Mouse (Mus musculus) liver, embryonic 16.5 days (tissue): ENCODE measurements around the gene Cdc42ep2. TPM values are rescaled to one million over a fixed set of nuclear protein-coding genes. Genes with fewer than 3 reads are reported as not detected.

Experiments
- ATAC-seq: fragments of 200-750 bp; cut with Nextera tagmentation; 2 replicates; pipeline ENCODE4 v1.8.0; 2017; ENCODE audit warnings: low read depth, mild to moderate bottlenecking, moderate number of reproducible peaks, moderate library complexity
- H3K27ac ChIP-seq: fragments of 300-500 bp; sonication (generic); 2 replicates; pipeline ENCODE4 v1.5.1; 2014; ENCODE audit warnings: mild to moderate bottlenecking, low read length
- H3K27me3 ChIP-seq: fragments of 300-500 bp; sonication (generic); 2 replicates; pipeline ENCODE4 v1.6.1; 2014; ENCODE audit warnings: low read depth, low read length, mixed read lengths; ENCODE audit not compliant: control insufficient read depth, insufficient read depth
- H3K36me3 ChIP-seq: fragments of 300-500 bp; sonication (generic); 2 replicates; pipeline ENCODE4 v1.6.1; 2014; ENCODE audit warnings: mild to moderate bottlenecking; ENCODE audit not compliant: control insufficient read depth, insufficient read depth
- H3K4me1 ChIP-seq: fragments of 300-500 bp; sonication (generic); 2 replicates; pipeline ENCODE4 v1.6.1; 2014; ENCODE audit warnings: low read depth, low read length, mixed read lengths; ENCODE audit not compliant: control insufficient read depth
- H3K4me2 ChIP-seq: fragments of 300-500 bp; sonication (generic); 2 replicates; pipeline ENCODE4 v1.6.1; 2014; ENCODE audit warnings: low read depth, low read length, mixed read lengths
- H3K4me3 ChIP-seq: fragments of 300-500 bp; sonication (generic); 2 replicates; pipeline ENCODE4 v1.5.1; 2014; ENCODE audit warnings: low read depth, mild to moderate bottlenecking, low read length
- H3K9ac ChIP-seq: fragments of 300-500 bp; sonication (generic); 2 replicates; pipeline ENCODE4 v1.6.1; 2014; ENCODE audit warnings: low read depth, low read length
- H3K9me3 ChIP-seq: fragments of 300-500 bp; sonication (generic); replicated peaks from 2 replicates; pipeline ENCODE4 v1.6.1; 2016; ENCODE audit warnings: low read length; ENCODE audit not compliant: control insufficient read depth
- WGBS: fragments of 180-500 bp; shearing (Covaris S2); extraction: QIAGEN DNeasy Blood & Tissue Kit; methylation state at CpG from one replicate; pipeline ENCODE4 v1.1.7; 2014; ENCODE audit not compliant: insufficient replicate concordance; 5-methylcytosine and 5-hydroxymethylcytosine counted together
- polyA plus RNA-seq: library from polyadenylated mRNA; unstranded; fragments of >200 nt; fragmentation: Nextera tagmentation; extraction: Ambion mirVana; gene quantifications from 2 replicates; pipeline ENCODE4 v1.2.1, GENCODE M21; 2015

The Cdc42ep2 gene
- polyA plus RNA-seq = 2.9 and 3.6 TPM in 2 replicates

GRCm38 (mm10) chr19:5924713-5925093 lies at the start of gene Cdc42ep2:
TSS of gene Cdc42ep2 (minus strand) at chr19:5924816.
- no peaks in the 10 kb centered on the region for H3K9me3 ChIP-seq
- peak within 1 kb of the TSS; percentile 77 for H3K27ac ChIP-seq
- peaks cover 46% of the 10 kb centered on the region for H3K4me1 ChIP-seq
- WGBS = 0% methylated on average over 18 of the region's 18 CpGs
- peak; percentile 88 for ATAC-seq
- H3K36me3 ChIP-seq = no peaks in the 10 kb centered on the region
- peak within 1 kb of the TSS; percentile 72 for H3K4me3 ChIP-seq
- peak within 1 kb of the TSS; percentile 68 for H3K9ac ChIP-seq
- H3K4me2 ChIP-seq = peak within 1 kb of the TSS; percentile 100
- H3K27me3 ChIP-seq = peaks cover 13% of the 10 kb centered on the region

GRCm38 (mm10) chr19:5967664-5968063 lies 43.0 kb upstream of the Cdc42ep2 start:
- Histone ChIP-seq H3K27ac (peak overlapping the region; percentile 82), H3K4me1 (peaks cover 53% of the 10 kb centered on the region), H3K9me3 (no peaks in the 10 kb centered on the region), H3K9ac (peak overlapping the region; percentile 14; the same call in 1 of the 2 replicates), H3K36me3 (no peaks in the 10 kb centered on the region), H3K4me3 (no peak overlapping the region), H3K27me3 (no peaks in the 10 kb centered on the region), H3K4me2 (peak overlapping the region; percentile 72)
- peak; percentile 84 for ATAC-seq
- WGBS = 20% methylated on average over 10 of the region's 10 CpGs

- Histone ChIP-seq H3K4me1 (peaks cover 58% of the 10 kb centered on the region), H3K36me3 (no peaks in the 10 kb centered on the region), H3K9me3 (no peaks in the 10 kb centered on the region), H3K9ac (peak overlapping the region; percentile 55), H3K27ac (peak overlapping the region; percentile 82), H3K4me3 (peak overlapping the region; percentile 37; the same call in 1 of the 2 replicates), H3K4me2 (peak overlapping the region; percentile 72), H3K27me3 (no peaks in the 10 kb centered on the region)
- 32% methylated on average over 6 of the region's 6 CpGs for WGBS
- peak; percentile 66 for ATAC-seq
These were observed 42.2 kb upstream of the Cdc42ep2 start for GRCm38 (mm10) chr19:5966786-5967185.

GRCm38 (mm10) chr19:5965910-5966309 lies 41.3 kb upstream of the Cdc42ep2 start:
- Histone ChIP-seq H3K9ac (peak overlapping the region; percentile 55; the same call in 1 of the 2 replicates), H3K4me3 (no peak overlapping the region), H3K27me3 (no peaks in the 10 kb centered on the region), H3K9me3 (no peaks in the 10 kb centered on the region), H3K4me1 (peaks cover 63% of the 10 kb centered on the region), H3K36me3 (no peaks in the 10 kb centered on the region), H3K27ac (peak overlapping the region; percentile 82), H3K4me2 (no peak overlapping the region)
- no peak for ATAC-seq
- 69% methylated on average over 2 of the region's 2 CpGs for WGBS

- peak overlapping the region; percentile 82 for H3K27ac ChIP-seq
- no peaks in the 10 kb centered on the region for H3K27me3 ChIP-seq
- H3K9ac ChIP-seq = peak overlapping the region; percentile 14; the same call in 1 of the 2 replicates
- no peaks in the 10 kb centered on the region for H3K9me3 ChIP-seq
- peaks cover 62% of the 10 kb centered on the region for H3K4me1 ChIP-seq
- WGBS = 3% methylated on average over 4 of the region's 4 CpGs
- no peaks in the 10 kb centered on the region for H3K36me3 ChIP-seq
- H3K4me2 ChIP-seq = peak overlapping the region; percentile 85; the same call in 1 of the 2 replicates
- H3K4me3 ChIP-seq = no peak overlapping the region
- peak; percentile 15; the same call in 1 of the 2 replicates for ATAC-seq
These were observed 40.7 kb upstream of the Cdc42ep2 start for GRCm38 (mm10) chr19:5965280-5965679.

- 78% methylated on average over 2 of the region's 2 CpGs for WGBS
- Histone ChIP-seq H3K4me1 (peaks cover 59% of the 10 kb centered on the region), H3K36me3 (no peaks in the 10 kb centered on the region; the same call in 1 of the 2 replicates), H3K27ac (peak overlapping the region; percentile 56), H3K4me3 (peak overlapping the region; percentile 84), H3K9me3 (no peaks in the 10 kb centered on the region), H3K4me2 (peak overlapping the region; percentile 85), H3K9ac (peak overlapping the region; percentile 14; the same call in 1 of the 2 replicates), H3K27me3 (no peaks in the 10 kb centered on the region)
- no peak for ATAC-seq
These were observed 40.2 kb upstream of the Cdc42ep2 start for GRCm38 (mm10) chr19:5964804-5965203.

- H3K4me1 ChIP-seq = peaks cover 59% of the 10 kb centered on the region
- H3K36me3 ChIP-seq = peaks cover 4% of the 10 kb centered on the region; the same call in 1 of the 2 replicates
- H3K9me3 ChIP-seq = no peaks in the 10 kb centered on the region
- H3K27ac ChIP-seq = peak within 1 kb of the TSS; percentile 81
- WGBS = under 1% methylated on average over 50 of the region's 50 CpGs
- ATAC-seq = peak; percentile 64
- no peaks in the 10 kb centered on the region for H3K27me3 ChIP-seq
- peak within 1 kb of the TSS; percentile 84 for H3K4me3 ChIP-seq
- H3K4me2 ChIP-seq = peak within 1 kb of the TSS; percentile 85
- peak within 1 kb of the TSS; percentile 79 for H3K9ac ChIP-seq
These were observed 39.4 kb upstream of the Cdc42ep2 start, which contains the start of gene Pola2 for GRCm38 (mm10) chr19:5963883-5964562. TSS of gene Pola2 (minus strand) at chr19:5964202.

- WGBS = 22% methylated on average over 1 of the region's 1 CpGs
- Histone ChIP-seq H3K9ac (peak overlapping the region; percentile 79), H3K4me1 (peaks cover 50% of the 10 kb centered on the region), H3K27me3 (no peaks in the 10 kb centered on the region), H3K27ac (no peak overlapping the region), H3K4me2 (peak overlapping the region; percentile 85), H3K36me3 (peaks cover 15% of the 10 kb centered on the region; the same call in 1 of the 2 replicates), H3K9me3 (no peaks in the 10 kb centered on the region), H3K4me3 (peak overlapping the region; percentile 84)
- ATAC-seq = no peak
These were observed 38.0 kb upstream of the Cdc42ep2 start for GRCm38 (mm10) chr19:5962651-5963050.

GRCm38 (mm10) chr19:5957371-5957770 lies 32.8 kb upstream of the Cdc42ep2 start:
- H3K9ac ChIP-seq = no peak overlapping the region
- H3K27ac ChIP-seq = peak overlapping the region; percentile 19; the same call in 1 of the 2 replicates
- ATAC-seq = peak; percentile 77
- H3K36me3 ChIP-seq = peaks cover 51% of the 10 kb centered on the region
- H3K9me3 ChIP-seq = no peaks in the 10 kb centered on the region
- no peak overlapping the region for H3K4me3 ChIP-seq
- no peaks in the 10 kb centered on the region for H3K27me3 ChIP-seq
- no peak overlapping the region for H3K4me2 ChIP-seq
- H3K4me1 ChIP-seq = peaks cover 18% of the 10 kb centered on the region
- 74% methylated on average over 5 of the region's 5 CpGs for WGBS
